Mouse (Mus musculus): Measurements from ENCODE around the gene 1700028J19Rik. TPM values are rescaled to one million over a fixed set of nuclear protein-coding genes. Genes with fewer than 3 reads are reported as not detected.
"Not testable (repeated sequence)": the region's sequence is repeated elsewhere in the genome, so short reads cannot be mapped to it uniquely, and the experiment has no call there.

The 1700028J19Rik gene
- polyA plus RNA-seq, 1 experiment from 2014 or later, result 1.3 TPM

GRCm38 (mm10) chr7:44193466-44193865 is 53.0 kb downstream of the 1700028J19Rik start:
- not testable (repeated sequence) for H3K9ac ChIP-seq; H3K9me3 ChIP-seq; H3K36me3 ChIP-seq (replicated peaks); H3K27ac ChIP-seq; H3K4me2 ChIP-seq; H3K27me3 ChIP-seq; H3K4me1 ChIP-seq; H3K4me3 ChIP-seq (replicated peaks); ATAC-seq (ENCODE audit: low FRiP score)
- 86% methylated on average over 1 of the region's 1 CpGs for WGBS

GRCm38 (mm10) chr7:44187936-44188335 is 58.6 kb downstream of the 1700028J19Rik start, which contains the start of gene Klk1b24:
TSS of gene Klk1b24 (plus strand) at chr7:44188236.
- H3K4me2 ChIP-seq; H3K27me3 ChIP-seq; H3K9me3 ChIP-seq; H3K9ac ChIP-seq; H3K4me1 ChIP-seq; H3K36me3 ChIP-seq (replicated peaks); H3K4me3 ChIP-seq (replicated peaks); H3K27ac ChIP-seq; ATAC-seq (ENCODE audit: low FRiP score): not testable (repeated sequence)

- not testable (repeated sequence) for ATAC-seq (ENCODE audit: low FRiP score); H3K4me3 ChIP-seq (replicated peaks); H3K9ac ChIP-seq; H3K27ac ChIP-seq; H3K4me1 ChIP-seq; H3K36me3 ChIP-seq (replicated peaks); H3K4me2 ChIP-seq; H3K9me3 ChIP-seq; H3K27me3 ChIP-seq
- WGBS, result 70% methylated on average over 8 of the region's 8 CpGs
Observed at GRCm38 (mm10) chr7:44186516-44186915, 60.0 kb downstream of the 1700028J19Rik start.

Other genes starting within 250 kb of the 1700028J19Rik start
- gene Klk1b26, start 234.5 kb downstream of the 1700028J19Rik start, polyA plus RNA-seq (2016; fragmentation: Nextera tagmentation; extraction: Ambion mirVana), result not detected in 2 replicates
- gene Klk1b27, start 194.4 kb downstream of the 1700028J19Rik start, polyA plus RNA-seq (2016; fragmentation: Nextera tagmentation; extraction: Ambion mirVana), result not detected in 2 replicates
- not detected in 2 replicates for gene Klk1b21, start 144.4 kb downstream of the 1700028J19Rik start, polyA plus RNA-seq (2016; fragmentation: Nextera tagmentation; extraction: Ambion mirVana)
- not detected in 2 replicates for gene Klk1b22, start 134.0 kb downstream of the 1700028J19Rik start, polyA plus RNA-seq (2016; fragmentation: Nextera tagmentation; extraction: Ambion mirVana)
- not detected in 2 replicates for gene Klk1b16, start 109.9 kb downstream of the 1700028J19Rik start, polyA plus RNA-seq (2016; fragmentation: Nextera tagmentation; extraction: Ambion mirVana)
- not detected in 2 replicates for gene Klk1b24, start 58.5 kb downstream of the 1700028J19Rik start, polyA plus RNA-seq (2016; fragmentation: Nextera tagmentation; extraction: Ambion mirVana)
- gene Klk1b3, start 48.5 kb downstream of the 1700028J19Rik start, polyA plus RNA-seq (2016; fragmentation: Nextera tagmentation; extraction: Ambion mirVana), result not detected in 2 replicates
- gene Klk1b4, start 39.3 kb downstream of the 1700028J19Rik start, polyA plus RNA-seq (2016; fragmentation: Nextera tagmentation; extraction: Ambion mirVana), result not detected in 2 replicates
- gene Klk1b5, start 30.8 kb downstream of the 1700028J19Rik start, polyA plus RNA-seq (2016; fragmentation: Nextera tagmentation; extraction: Ambion mirVana), result not detected in 2 replicates
- gene Klk1, start 21.3 kb downstream of the 1700028J19Rik start, polyA plus RNA-seq (2016; fragmentation: Nextera tagmentation; extraction: Ambion mirVana), result not detected in 2 replicates
- gene Gm36864, start 10.5 kb downstream of the 1700028J19Rik start, polyA plus RNA-seq (2016; fragmentation: Nextera tagmentation; extraction: Ambion mirVana), result not detected in 2 replicates
- gene 2410002F23Rik, start within 50 bp of the 1700028J19Rik start, polyA plus RNA-seq (2016; fragmentation: Nextera tagmentation; extraction: Ambion mirVana), result 195 and 203 TPM in 2 replicates
- gene Acp4, start 10.7 kb upstream of the 1700028J19Rik start, polyA plus RNA-seq (2016; fragmentation: Nextera tagmentation; extraction: Ambion mirVana), result 0.11 and 0.17 TPM in 2 replicates
- not detected in 2 replicates for gene Gm15517, start 14.8 kb upstream of the 1700028J19Rik start, polyA plus RNA-seq (2016; fragmentation: Nextera tagmentation; extraction: Ambion mirVana)
- 2.5 and 2.9 TPM in 2 replicates for gene Clec11a, start 60.2 kb upstream of the 1700028J19Rik start, polyA plus RNA-seq (2016; fragmentation: Nextera tagmentation; extraction: Ambion mirVana)
- 7.7 and 8.0 TPM in 2 replicates for gene Shank1, start 63.6 kb upstream of the 1700028J19Rik start, polyA plus RNA-seq (2016; fragmentation: Nextera tagmentation; extraction: Ambion mirVana)
- gene Syt3, start 137.4 kb upstream of the 1700028J19Rik start, polyA plus RNA-seq (2016; fragmentation: Nextera tagmentation; extraction: Ambion mirVana), result 5.5 and 6.6 TPM in 2 replicates
- 0.86 and 1.5 TPM in 2 replicates for gene 1700008O03Rik, start 139.1 kb upstream of the 1700028J19Rik start, polyA plus RNA-seq (2016; fragmentation: Nextera tagmentation; extraction: Ambion mirVana)
- 10.6 and 12.0 TPM in 2 replicates for gene Lrrc4b, start 182.3 kb upstream of the 1700028J19Rik start, polyA plus RNA-seq (2016; fragmentation: Nextera tagmentation; extraction: Ambion mirVana)
- gene Aspdh, start 218.7 kb upstream of the 1700028J19Rik start, polyA plus RNA-seq (2016; fragmentation: Nextera tagmentation; extraction: Ambion mirVana), result 4.8 TPM in 2 replicates
- 47.2 and 56.8 TPM in 2 replicates for gene Josd2, start 221.3 kb upstream of the 1700028J19Rik start, polyA plus RNA-seq (2016; fragmentation: Nextera tagmentation; extraction: Ambion mirVana)
- 121 and 125 TPM in 2 replicates for gene Emc10, start 249.8 kb upstream of the 1700028J19Rik start, polyA plus RNA-seq (2016; fragmentation: Nextera tagmentation; extraction: Ambion mirVana)
- 29.8 and 34.2 TPM in 2 replicates for gene Fam71e1, start 249.9 kb upstream of the 1700028J19Rik start, polyA plus RNA-seq (2016; fragmentation: Nextera tagmentation; extraction: Ambion mirVana)